Mouse (Mus musculus) lung, postnatal 0 days (tissue): ENCODE measurements around the gene Dpyd. TPM values are rescaled to one million over a fixed set of nuclear protein-coding genes. Genes with fewer than 3 reads are reported as not detected.

Experiments
- ATAC-seq: fragments of 200-750 bp; cut with Nextera tagmentation; 2 replicates; pipeline ENCODE4 v1.8.0; 2017; ENCODE audit warnings: moderate library complexity
- DNase-seq: peaks from one replicate; pipeline ENCODE4 v3.0.0-alpha.2; 2016; ENCODE audit warnings: low spot score
- H3K27ac ChIP-seq: fragments of 300-500 bp; sonication (generic); 2 replicates; pipeline ENCODE4 v1.5.1; 2014; ENCODE audit warnings: antibody characterized with exemption, mild to moderate bottlenecking, low read length, mixed read lengths
- H3K27me3 ChIP-seq: fragments of 300-500 bp; sonication (generic); replicated peaks from 2 replicates; pipeline ENCODE4 v1.6.1; 2014; ENCODE audit warnings: low read length, mixed read lengths; ENCODE audit not compliant: insufficient read depth
- H3K36me3 ChIP-seq: fragments of 300-500 bp; sonication (generic); 2 replicates; pipeline ENCODE4 v1.6.1; 2014; ENCODE audit warnings: low read length, mixed read lengths; ENCODE audit not compliant: insufficient read depth
- H3K4me1 ChIP-seq: fragments of 300-500 bp; sonication (generic); 2 replicates; pipeline ENCODE4 v1.6.1; 2014; ENCODE audit warnings: antibody characterized with exemption, low read depth, low read length, mixed read lengths; ENCODE audit not compliant: insufficient read depth
- H3K4me2 ChIP-seq: fragments of 300-500 bp; sonication (generic); replicated peaks from 2 replicates; pipeline ENCODE4 v1.6.1; 2014; ENCODE audit warnings: low read depth, mild to moderate bottlenecking, low read length, moderate library complexity, mixed read lengths
- H3K4me3 ChIP-seq: fragments of 300-500 bp; sonication (generic); 2 replicates; pipeline ENCODE4 v1.5.1; 2014; ENCODE audit warnings: low read depth, low read length
- H3K9ac ChIP-seq: fragments of 300-500 bp; sonication (generic); replicated peaks from 2 replicates; pipeline ENCODE4 v1.6.1; 2014; ENCODE audit warnings: low read depth, mild to moderate bottlenecking
- H3K9me3 ChIP-seq: fragments of 300-500 bp; sonication (generic); 2 replicates; pipeline ENCODE4 v1.6.1; 2016; ENCODE audit warnings: low read length, mixed read lengths
- CTCF ChIP-seq: IDR thresholded peaks from 2 replicates; pipeline ENCODE4 v1.5.1; 2016; ENCODE audit warnings: antibody characterized with exemption, mild to moderate bottlenecking
- EP300 ChIP-seq: IDR thresholded peaks from 2 replicates; pipeline ENCODE4 v1.6.1; 2016; ENCODE audit warnings: antibody characterized with exemption, mild to moderate bottlenecking, control low read depth
- WGBS: fragments of 180-500 bp; shearing (Covaris S2); extraction: QIAGEN DNeasy Blood & Tissue Kit; methylation state at CpG from one replicate; pipeline ENCODE4 v1.1.7; 2014; 5-methylcytosine and 5-hydroxymethylcytosine counted together
- polyA plus RNA-seq: library from polyadenylated mRNA; unstranded; fragments of >200 nt; fragmentation: Nextera tagmentation; extraction: Ambion mirVana; gene quantifications from 2 replicates; pipeline ENCODE4 v1.2.1, GENCODE M21; 2015

Gene Dpyd
- 10.0 and 11.3 TPM in 2 replicates for polyA plus RNA-seq

DNA sequence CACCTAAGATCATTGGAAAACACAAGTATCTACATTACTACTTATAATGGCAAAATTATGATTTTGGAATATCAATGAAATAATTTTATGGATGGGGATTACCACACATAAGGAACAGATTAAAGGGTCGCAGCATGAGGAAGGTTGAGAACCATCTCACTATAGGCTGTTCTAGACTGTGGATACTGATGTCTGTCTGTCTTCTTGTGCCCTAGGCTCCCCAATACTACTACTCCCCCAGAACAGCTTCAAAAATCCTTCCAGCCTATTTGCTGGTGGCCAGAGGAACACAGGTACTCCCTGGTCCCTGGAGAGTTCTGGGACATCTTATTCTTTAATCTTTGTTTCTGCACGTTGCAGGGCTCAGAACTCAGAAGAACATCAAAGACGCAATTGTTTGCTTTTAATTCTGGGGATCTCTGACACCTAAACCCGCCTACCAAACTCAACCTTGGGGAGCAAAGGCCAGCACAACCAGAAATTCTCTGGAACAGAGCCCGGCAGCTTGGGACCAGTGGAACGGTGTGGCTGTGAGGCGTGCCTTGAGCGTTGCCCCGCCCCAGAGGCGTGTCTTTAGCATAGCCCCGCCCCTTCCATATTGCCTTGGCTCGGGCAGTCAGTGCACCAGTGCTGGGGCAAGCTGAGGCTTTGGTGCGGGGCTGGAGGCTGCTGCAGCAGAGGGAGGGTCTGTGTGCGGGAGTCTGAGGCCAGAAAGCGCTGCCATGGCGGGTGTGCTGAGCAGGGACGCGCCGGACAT, at the start of gene Dpyd:
Gene Dpyd (plus strand): TSS at position 576 of the 757 bp plus-strand sequence.
- ATAC-seq (peak; percentile 100), DNase-seq (peak; percentile 86)
- H3K27ac ChIP-seq, result no peak within 1 kb of the TSS

DNA sequence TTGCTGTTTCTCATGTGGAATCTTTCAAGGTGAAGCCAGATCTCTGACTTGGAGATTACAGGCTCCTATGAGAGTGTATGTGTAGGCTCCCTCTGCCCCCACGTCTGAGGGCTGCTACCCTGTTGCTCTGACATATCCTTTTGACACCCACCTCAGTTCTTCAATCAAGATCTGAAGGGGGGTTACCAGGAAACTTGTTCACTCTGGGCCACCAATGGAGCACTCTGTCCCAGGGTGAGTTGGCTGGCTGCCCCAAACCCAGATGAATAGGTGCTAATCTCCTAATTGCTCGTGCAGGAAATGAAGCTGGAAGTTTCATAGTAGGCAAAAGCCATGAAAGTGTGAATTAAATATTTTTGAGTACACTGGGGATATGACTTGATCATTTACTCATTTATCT, 24.3 kb upstream of the Dpyd start:
- 30% methylated on average over 2 of the region's 2 CpGs for WGBS
- H3K4me3 ChIP-seq, result no peak overlapping the region
- H3K4me1 ChIP-seq, result no peaks in the 10 kb centered on the region
- H3K9me3 ChIP-seq, result no peaks in the 10 kb centered on the region
- ATAC-seq, result no peak
- H3K36me3 ChIP-seq, result no peaks in the 10 kb centered on the region
- TF ChIP-seq EP300 (no peak), CTCF (no peak)
- H3K9ac ChIP-seq, result no peak overlapping the region
- DNase-seq, result no peak
- no peaks in the 10 kb centered on the region for H3K27me3 ChIP-seq
- no peak overlapping the region for H3K4me2 ChIP-seq
- no peak overlapping the region for H3K27ac ChIP-seq

More for the DNA sequence above, at the start of gene Dpyd:
- H3K4me1 ChIP-seq, result no peaks in the 10 kb centered on the region
- TF ChIP-seq CTCF (no peak), EP300 (no peak)
- peak within 1 kb of the TSS; percentile 82 for H3K4me2 ChIP-seq
- peak within 1 kb of the TSS; percentile 64 for H3K4me3 ChIP-seq
- H3K27me3 ChIP-seq, result no peaks in the 10 kb centered on the region
- peak within 1 kb of the TSS; percentile 36 for H3K9ac ChIP-seq
- no peaks in the 10 kb centered on the region for H3K36me3 ChIP-seq
- no peaks in the 10 kb centered on the region for H3K9me3 ChIP-seq
- 9% methylated on average over 19 of the region's 19 CpGs for WGBS

DNA sequence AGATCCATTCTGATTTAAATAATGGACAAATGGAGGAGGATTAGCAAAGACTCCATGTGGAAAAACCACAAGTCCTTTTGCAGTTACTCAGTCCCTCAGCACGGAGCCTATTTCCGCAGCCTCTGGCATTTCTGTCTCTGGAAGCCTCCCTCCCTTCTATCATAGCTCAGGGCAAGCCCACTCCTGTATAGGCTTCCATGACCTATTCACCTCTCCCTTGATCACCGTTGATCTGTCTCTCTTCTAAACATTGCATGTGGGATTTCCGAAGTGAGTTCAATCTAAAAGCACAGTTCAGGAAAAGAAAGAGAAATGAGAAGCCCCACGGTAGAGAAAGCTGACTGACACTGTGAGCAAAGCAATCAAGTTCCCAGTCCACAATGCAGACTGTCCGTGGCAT, 20.2 kb upstream of the Dpyd start:
- no peak overlapping the region for H3K9ac ChIP-seq
- TF ChIP-seq EP300 (no peak), CTCF (no peak)
- no peaks in the 10 kb centered on the region for H3K27me3 ChIP-seq
- H3K36me3 ChIP-seq, result no peaks in the 10 kb centered on the region
- no peaks in the 10 kb centered on the region for H3K9me3 ChIP-seq
- H3K4me1 ChIP-seq, result no peaks in the 10 kb centered on the region
- no peak overlapping the region for H3K27ac ChIP-seq
- 47% methylated on average over 6 of the region's 6 CpGs for WGBS
- H3K4me3 ChIP-seq, result no peak overlapping the region
- no peak overlapping the region for H3K4me2 ChIP-seq
- no peak for ATAC-seq
- DNase-seq, result no peak

DNA sequence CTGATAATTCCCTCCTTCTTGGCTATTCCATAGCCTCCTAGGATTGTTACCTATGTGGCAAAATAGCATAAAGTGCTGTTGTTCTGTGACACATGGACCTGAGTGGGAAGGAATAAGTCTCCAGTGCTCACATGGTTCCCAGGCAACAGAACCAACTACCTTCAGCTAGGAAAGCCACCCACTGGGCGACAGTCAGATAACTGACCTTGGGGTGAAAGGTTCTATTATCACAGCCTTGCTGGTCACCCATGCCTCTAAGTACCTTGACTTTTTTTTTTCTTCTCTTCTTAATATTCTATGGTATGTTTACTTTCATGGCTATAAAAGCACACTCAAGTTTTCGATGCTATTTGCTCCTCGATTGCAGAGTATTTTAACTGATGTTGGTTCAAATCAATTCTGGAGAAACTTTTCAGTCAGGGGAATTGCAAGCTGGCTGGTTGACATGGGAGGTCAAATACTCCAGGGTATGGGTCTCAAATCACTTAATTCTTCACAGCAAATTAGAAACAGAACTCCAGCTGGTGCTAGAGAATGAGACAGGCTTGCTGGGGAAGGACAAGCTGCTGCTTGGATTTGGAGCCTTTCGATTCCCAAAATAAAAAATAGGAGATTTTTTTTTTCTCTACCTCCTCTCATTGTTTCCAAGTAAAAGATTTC, 14.2 kb upstream of the Dpyd start:
- DNase-seq (no peak), ATAC-seq (no peak)
- Histone ChIP-seq H3K9me3 (no peaks in the 10 kb centered on the region), H3K36me3 (no peaks in the 10 kb centered on the region), H3K4me2 (no peak overlapping the region), H3K4me1 (no peaks in the 10 kb centered on the region), H3K27me3 (no peaks in the 10 kb centered on the region), H3K27ac (no peak overlapping the region), H3K4me3 (no peak overlapping the region), H3K9ac (no peak overlapping the region)
- WGBS, result 30% methylated on average over 4 of the region's 4 CpGs
- TF ChIP-seq EP300 (no peak), CTCF (no peak)

DNA sequence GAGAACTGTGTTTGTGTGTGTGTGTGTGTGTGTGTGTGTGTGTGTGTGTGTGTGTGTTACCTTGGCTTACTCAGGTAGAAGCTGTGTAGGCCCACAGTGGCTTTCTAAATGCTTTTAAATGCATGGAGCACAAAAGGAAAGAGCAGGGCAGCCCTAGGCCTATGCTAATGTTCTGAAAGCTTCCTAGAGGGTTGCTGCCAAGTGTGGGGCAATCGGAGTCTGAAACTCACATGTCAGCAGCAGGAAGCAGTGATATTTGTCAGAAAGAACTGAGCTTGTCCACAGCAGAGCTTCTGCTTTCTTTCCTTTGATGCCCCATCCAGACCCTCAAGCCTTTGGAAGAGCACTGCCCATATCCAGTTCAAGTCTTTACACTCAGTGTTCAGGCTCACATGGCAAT, 4.3 kb upstream of the Dpyd start:
- Histone ChIP-seq H3K9me3 (no peaks in the 10 kb centered on the region), H3K9ac (no peak overlapping the region), H3K4me3 (no peak overlapping the region), H3K4me1 (no peaks in the 10 kb centered on the region), H3K27ac (no peak overlapping the region), H3K36me3 (no peaks in the 10 kb centered on the region), H3K4me2 (no peak overlapping the region), H3K27me3 (no peaks in the 10 kb centered on the region)
- ATAC-seq (no peak), DNase-seq (peak; percentile 25)
- no peak for TF ChIP-seq CTCF
- no peak for TF ChIP-seq EP300
- WGBS, result 47% methylated on average over 1 of the region's 1 CpGs

DNA sequence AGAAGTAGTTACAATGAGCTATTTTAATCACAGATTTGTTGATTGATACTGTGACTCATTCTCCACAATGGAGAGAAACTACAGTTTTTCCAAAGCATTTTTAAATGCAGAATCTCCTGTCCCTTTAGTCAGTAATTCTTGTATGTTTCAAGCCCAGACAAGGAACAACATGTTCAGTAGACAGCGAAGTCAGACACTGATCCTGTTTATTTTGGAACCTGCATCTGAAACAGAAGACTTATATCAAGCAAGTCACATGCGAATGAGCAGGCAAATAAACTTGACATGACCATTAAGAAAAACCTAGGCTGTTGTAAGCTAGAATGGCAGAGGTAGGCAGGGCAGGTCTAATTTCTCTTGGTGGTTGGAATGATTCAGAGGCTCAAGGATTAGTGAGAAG, 2.0 kb upstream of the Dpyd start:
- no peaks in the 10 kb centered on the region for H3K27me3 ChIP-seq
- WGBS, result 79% methylated on average over 2 of the region's 2 CpGs
- no peak overlapping the region for H3K27ac ChIP-seq
- DNase-seq (no peak), ATAC-seq (no peak)
- no peak for TF ChIP-seq EP300
- no peak for TF ChIP-seq CTCF
- no peak overlapping the region for H3K4me2 ChIP-seq
- H3K9me3 ChIP-seq, result no peaks in the 10 kb centered on the region
- no peaks in the 10 kb centered on the region for H3K36me3 ChIP-seq
- H3K4me3 ChIP-seq, result no peak overlapping the region
- H3K4me1 ChIP-seq, result no peaks in the 10 kb centered on the region
- no peak overlapping the region for H3K9ac ChIP-seq
